Mouse (Mus musculus) hindbrain, embryonic 11.5 days (tissue): ENCODE measurements around the gene Lrrc39. TPM values are rescaled to one million over a fixed set of nuclear protein-coding genes. Genes with fewer than 3 reads are reported as not detected.
A peak's percentile ranks its signal among the peaks of the same experiment; 100 is the strongest.

Source experiments
- ATAC-seq: fragments of 200-750 bp; cut with Nextera tagmentation; 2 replicates; pipeline ENCODE4 v1.8.0; 2017; ENCODE audit warnings: mild to moderate bottlenecking, moderate TSS enrichment, moderate library complexity; ENCODE audit not compliant: low FRiP score
- DNase-seq: peaks from one replicate; pipeline ENCODE4 v3.0.0-alpha.2; 2015; ENCODE audit warnings: low spot score
- H3K27ac ChIP-seq: fragments of 300-500 bp; sonication (generic); 2 replicates; pipeline ENCODE4 v1.5.1; 2014; ENCODE audit warnings: mild to moderate bottlenecking, low read depth, low read length
- H3K27me3 ChIP-seq: fragments of 300-500 bp; sonication (generic); 2 replicates; pipeline ENCODE4 v1.6.1; 2014; ENCODE audit warnings: mild to moderate bottlenecking, low read length, moderate library complexity, mixed read lengths; ENCODE audit not compliant: control insufficient read depth, insufficient read depth
- H3K36me3 ChIP-seq: fragments of 300-500 bp; sonication (generic); 2 replicates; pipeline ENCODE4 v1.6.1; 2014; ENCODE audit warnings: mild to moderate bottlenecking, low read length, moderate library complexity, mixed read lengths; ENCODE audit not compliant: control insufficient read depth, insufficient read depth
- H3K4me1 ChIP-seq: fragments of 300-500 bp; sonication (generic); replicated peaks from 2 replicates; pipeline ENCODE4 v1.6.1; 2014; ENCODE audit warnings: low read length, mixed read lengths; ENCODE audit not compliant: control insufficient read depth, insufficient read depth
- H3K4me2 ChIP-seq: fragments of 300-500 bp; sonication (generic); replicated peaks from 2 replicates; pipeline ENCODE4 v1.6.1; 2014; ENCODE audit warnings: mild to moderate bottlenecking, low read depth, low read length
- H3K4me3 ChIP-seq: fragments of 300-500 bp; sonication (generic); 2 replicates; pipeline ENCODE4 v1.5.1; 2014; ENCODE audit warnings: low read depth, low read length
- H3K9ac ChIP-seq: fragments of 300-500 bp; sonication (generic); 2 replicates; pipeline ENCODE4 v1.6.1; 2014; ENCODE audit warnings: low read depth, low read length
- H3K9me3 ChIP-seq: fragments of 300-500 bp; sonication (generic); 2 replicates; pipeline ENCODE4 v1.6.1; 2016; ENCODE audit warnings: low read length; ENCODE audit not compliant: control insufficient read depth
- WGBS: fragments of 180-500 bp; shearing (Covaris S2); extraction: QIAGEN DNeasy Blood & Tissue Kit; methylation state at CpG from one replicate; pipeline ENCODE4 v1.1.7; 2014; 5-methylcytosine and 5-hydroxymethylcytosine counted together
- polyA plus RNA-seq: library from polyadenylated mRNA; unstranded; fragments of >200 nt; fragmentation: Nextera tagmentation; extraction: Ambion mirVana; gene quantifications from 2 replicates; pipeline ENCODE4 v1.2.1, GENCODE M21; 2014

The Lrrc39 gene
- 0.66 and 0.67 TPM in 2 replicates for polyA plus RNA-seq

DNA sequence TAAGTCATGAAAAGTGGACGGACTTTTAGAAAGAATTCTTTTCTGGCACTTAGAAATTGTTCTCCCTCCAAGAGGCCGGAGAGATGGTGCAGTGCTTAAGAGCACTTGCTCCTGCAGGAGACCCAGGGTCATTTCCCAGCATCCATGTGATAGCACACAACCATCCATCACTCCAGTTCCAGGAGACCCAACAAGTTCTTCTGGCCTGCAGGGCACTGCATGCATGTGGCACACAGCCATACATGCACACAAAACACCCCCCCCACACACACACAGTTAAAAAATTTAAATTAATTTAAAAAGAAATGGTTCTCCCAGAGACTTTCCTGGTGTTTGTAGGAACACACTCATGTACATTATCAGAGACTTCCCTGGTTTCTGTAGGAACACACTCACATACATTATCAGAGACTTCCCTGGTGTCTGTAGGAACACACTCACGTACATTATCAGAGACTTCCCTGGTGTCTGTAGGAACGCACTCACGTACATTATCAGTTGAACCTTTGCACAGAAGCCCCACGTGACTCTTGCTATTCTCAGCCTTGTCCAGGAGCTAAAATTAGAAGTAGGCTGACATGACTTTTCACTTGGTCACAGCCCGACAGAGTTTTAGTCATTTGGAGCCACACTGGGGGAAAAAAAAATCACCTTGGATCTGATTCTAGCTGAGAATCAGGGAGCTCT lies at the start of gene Lrrc39:
Lrrc39 (plus strand) TSS at position 566 of the 687 bp plus-strand sequence.
- Histone ChIP-seq H3K9ac (no peak within 1 kb of the TSS), H3K4me1 (no peaks in the 10 kb centered on the region), H3K36me3 (no peaks in the 10 kb centered on the region), H3K27ac (no peak within 1 kb of the TSS), H3K27me3 (no peaks in the 10 kb centered on the region), H3K4me3 (no peak within 1 kb of the TSS), H3K9me3 (no peaks in the 10 kb centered on the region), H3K4me2 (no peak within 1 kb of the TSS)
- 87% methylated on average over 7 of the region's 7 CpGs for WGBS
- no peak for ATAC-seq
- no peak for DNase-seq

DNA sequence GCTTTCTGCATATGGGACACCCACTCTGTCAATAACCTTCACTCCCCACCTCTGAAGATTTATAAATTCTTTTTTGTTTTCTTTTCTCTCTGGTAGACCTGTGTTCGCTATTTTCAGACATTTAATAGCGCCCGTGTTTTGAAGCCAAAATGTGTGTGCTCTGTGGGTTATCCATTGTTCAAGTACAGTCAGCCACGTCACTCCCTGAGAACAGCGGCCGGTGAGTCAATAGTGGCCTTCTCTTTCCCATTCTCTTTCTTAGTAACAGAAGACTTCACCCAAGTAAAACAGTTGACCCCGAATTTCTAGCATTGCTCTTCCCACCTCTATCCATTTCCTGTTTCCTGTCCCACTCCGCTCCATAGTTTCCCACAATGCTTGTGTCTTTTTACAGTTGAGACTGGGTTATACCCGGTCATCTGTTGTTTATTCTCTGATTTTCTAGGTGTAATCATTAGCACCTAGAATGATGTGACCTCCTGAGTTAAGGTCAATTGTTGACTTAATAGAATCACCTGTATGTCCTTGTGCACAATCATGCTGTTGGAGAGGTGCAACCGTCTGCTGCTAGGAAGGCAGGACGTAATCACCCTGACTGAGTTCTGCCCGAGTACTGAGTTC lies 42.5 kb upstream of the Lrrc39 start:
- Histone ChIP-seq H3K27ac (no peak overlapping the region), H3K4me2 (no peak overlapping the region), H3K9ac (no peak overlapping the region), H3K36me3 (no peaks in the 10 kb centered on the region), H3K27me3 (no peaks in the 10 kb centered on the region), H3K4me3 (no peak overlapping the region), H3K4me1 (no peaks in the 10 kb centered on the region), H3K9me3 (no peaks in the 10 kb centered on the region)
- ATAC-seq = no peak
- WGBS = 87% methylated on average over 12 of the region's 12 CpGs
- DNase-seq = no peak

DNA sequence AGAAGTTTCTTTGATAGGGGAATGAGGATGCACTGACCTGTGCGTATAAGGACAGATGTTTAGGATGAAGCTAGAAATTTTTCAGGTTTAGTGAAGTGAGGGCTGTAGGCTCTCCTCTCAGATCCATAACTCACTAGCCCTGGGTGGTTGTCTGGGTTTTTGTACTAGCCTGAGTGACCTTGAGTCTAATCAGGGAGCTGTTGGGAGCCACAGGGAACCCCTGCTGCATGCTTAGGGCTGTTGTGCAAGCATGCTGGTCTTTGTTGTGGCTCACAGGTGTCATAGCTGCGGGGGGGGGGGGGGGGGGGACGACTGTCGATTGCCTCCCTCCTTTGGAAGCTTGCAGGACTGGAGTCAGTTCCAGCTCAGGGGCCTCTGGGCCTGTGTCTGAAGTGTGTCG lies 33.0 kb upstream of the Lrrc39 start:
- H3K9ac ChIP-seq = no peak overlapping the region
- ATAC-seq = no peak
- 81% methylated on average over 3 of the region's 5 CpGs for WGBS

DNA sequence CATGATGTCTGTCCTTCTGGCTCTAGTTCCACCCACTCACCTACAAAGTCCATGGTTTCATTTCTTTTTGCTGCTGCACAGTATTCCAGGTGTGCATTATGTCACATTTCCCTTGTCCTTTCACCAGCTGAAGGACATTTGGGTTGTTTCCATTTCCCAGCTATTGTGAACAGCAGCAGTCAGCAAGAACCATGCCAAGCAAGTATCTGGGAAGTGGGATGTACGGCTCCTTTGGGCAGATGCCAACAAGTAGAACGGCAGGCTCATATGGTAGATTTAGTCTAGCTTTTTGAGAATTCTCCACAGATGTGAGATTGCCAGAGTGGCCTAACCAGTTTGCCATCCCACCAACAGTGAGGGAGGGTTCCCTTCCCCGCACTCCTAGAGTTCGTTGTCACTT lies 31.9 kb upstream of the Lrrc39 start:
- Histone ChIP-seq H3K4me3 (no peak overlapping the region), H3K4me2 (no peak overlapping the region), H3K4me1 (no peaks in the 10 kb centered on the region), H3K27me3 (no peaks in the 10 kb centered on the region), H3K36me3 (no peaks in the 10 kb centered on the region), H3K9ac (no peak overlapping the region), H3K27ac (no peak overlapping the region), H3K9me3 (no peaks in the 10 kb centered on the region)
- no peak for DNase-seq
- WGBS = 96% methylated on average over 4 of the region's 4 CpGs
- no peak for ATAC-seq

More for the DNA sequence above, 33.0 kb upstream of the Lrrc39 start:
- Histone ChIP-seq H3K27me3 (no peaks in the 10 kb centered on the region), H3K36me3 (no peaks in the 10 kb centered on the region), H3K27ac (no peak overlapping the region), H3K4me3 (no peak overlapping the region), H3K9me3 (no peaks in the 10 kb centered on the region), H3K4me2 (no peak overlapping the region), H3K4me1 (no peaks in the 10 kb centered on the region)
- no peak for DNase-seq

DNA sequence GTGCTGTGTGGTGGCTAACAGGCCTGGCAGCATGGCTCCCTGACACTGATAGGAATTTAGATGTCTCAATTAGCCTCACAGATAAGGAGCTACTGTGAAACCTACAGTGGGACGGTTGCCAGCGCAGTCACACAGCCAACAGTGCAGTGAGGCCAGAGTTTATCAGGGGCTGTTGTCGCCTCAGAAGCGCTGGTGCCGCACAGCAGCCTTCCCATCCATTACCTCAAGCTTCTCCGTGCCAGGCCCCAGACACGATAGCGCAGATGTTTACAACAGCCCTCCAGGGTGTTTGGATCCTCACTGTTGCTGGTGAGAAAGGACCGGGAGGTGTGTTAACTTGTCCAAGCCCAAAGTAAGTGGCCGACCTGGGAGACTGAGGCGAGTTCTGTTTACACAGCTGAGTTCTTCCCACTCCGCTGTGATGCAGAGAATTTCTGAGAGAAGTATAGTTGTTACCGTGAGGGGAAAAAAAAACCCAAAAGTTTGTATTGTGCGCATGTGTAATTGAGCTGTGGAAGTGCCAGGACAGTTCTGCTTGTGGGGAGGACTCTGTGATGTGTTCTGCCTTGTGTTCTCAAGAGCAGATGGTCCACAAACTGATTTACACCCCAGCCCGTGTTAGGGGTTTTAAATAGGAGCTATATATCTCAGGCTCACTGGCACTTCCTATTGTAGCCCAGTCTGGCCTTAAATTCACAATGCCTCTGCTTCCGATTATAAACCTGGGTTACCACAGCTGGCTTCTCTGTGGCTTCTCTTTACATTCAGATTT lies 26.2 kb upstream of the Lrrc39 start:
- H3K9me3 ChIP-seq = no peaks in the 10 kb centered on the region
- no peaks in the 10 kb centered on the region for H3K4me1 ChIP-seq
- no peaks in the 10 kb centered on the region for H3K27me3 ChIP-seq
- H3K27ac ChIP-seq = 0 out of 2 replicates have a peak overlapping the region, but pooled peaks have one; percentile 13
- no peak overlapping the region for H3K9ac ChIP-seq
- 61% methylated on average over 16 of the region's 16 CpGs for WGBS
- peak; percentile 70 for ATAC-seq
- no peaks in the 10 kb centered on the region for H3K36me3 ChIP-seq
- H3K4me2 ChIP-seq = no peak overlapping the region
- H3K4me3 ChIP-seq = no peak overlapping the region
- no peak for DNase-seq

DNA sequence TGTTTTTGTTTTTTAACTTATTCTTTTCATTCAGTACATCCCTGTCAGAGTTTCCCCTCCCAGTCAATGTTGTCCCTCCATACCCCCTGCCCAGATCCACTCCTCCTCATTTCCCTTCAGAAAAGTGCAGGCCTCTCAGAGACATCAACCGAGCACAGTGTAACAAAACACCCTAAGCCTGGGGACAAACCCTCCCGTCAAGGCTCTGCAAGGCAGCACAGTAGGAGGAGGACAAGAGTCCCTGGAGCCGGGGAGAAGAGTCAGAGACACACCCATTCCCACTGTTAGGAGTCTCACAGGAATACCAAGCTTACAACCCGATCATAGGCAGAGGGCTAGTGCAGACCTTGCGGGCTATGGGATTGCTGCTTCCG lies 25.6 kb upstream of the Lrrc39 start:
- H3K9ac ChIP-seq = no peak overlapping the region
- DNase-seq = no peak
- H3K36me3 ChIP-seq = no peaks in the 10 kb centered on the region
- H3K9me3 ChIP-seq = no peaks in the 10 kb centered on the region
- no peaks in the 10 kb centered on the region for H3K4me1 ChIP-seq
- no peak overlapping the region for H3K4me3 ChIP-seq
- no peak overlapping the region for H3K4me2 ChIP-seq
- 0 out of 2 replicates have a peak overlapping the region, but pooled peaks have one; percentile 13 for H3K27ac ChIP-seq
- no peaks in the 10 kb centered on the region for H3K27me3 ChIP-seq
- peak; percentile 57 for ATAC-seq
- 38% methylated on average over 6 of the region's 6 CpGs for WGBS

DNA sequence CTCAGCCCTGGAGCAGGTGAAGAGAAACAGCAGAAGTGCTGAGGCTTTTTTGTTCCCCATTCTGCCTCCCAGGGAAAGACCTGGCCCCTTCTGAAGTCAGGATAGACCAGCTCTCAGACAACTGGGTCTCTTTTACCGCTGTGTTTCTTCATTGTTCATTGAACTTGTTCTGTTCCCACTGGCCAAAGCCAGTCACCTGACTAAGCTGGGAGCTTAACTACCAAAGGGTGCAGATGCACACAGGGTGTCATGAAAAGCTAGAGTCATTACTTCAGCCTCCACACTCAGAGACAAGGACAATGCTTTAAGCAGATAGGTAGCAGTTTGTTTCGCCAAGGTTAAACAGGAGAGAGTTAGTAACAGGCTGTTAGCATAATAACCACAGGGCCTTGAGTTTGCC lies 20.7 kb upstream of the Lrrc39 start:
- no peak overlapping the region for H3K27ac ChIP-seq
- ATAC-seq = no peak
- H3K4me1 ChIP-seq = no peaks in the 10 kb centered on the region

DNA sequence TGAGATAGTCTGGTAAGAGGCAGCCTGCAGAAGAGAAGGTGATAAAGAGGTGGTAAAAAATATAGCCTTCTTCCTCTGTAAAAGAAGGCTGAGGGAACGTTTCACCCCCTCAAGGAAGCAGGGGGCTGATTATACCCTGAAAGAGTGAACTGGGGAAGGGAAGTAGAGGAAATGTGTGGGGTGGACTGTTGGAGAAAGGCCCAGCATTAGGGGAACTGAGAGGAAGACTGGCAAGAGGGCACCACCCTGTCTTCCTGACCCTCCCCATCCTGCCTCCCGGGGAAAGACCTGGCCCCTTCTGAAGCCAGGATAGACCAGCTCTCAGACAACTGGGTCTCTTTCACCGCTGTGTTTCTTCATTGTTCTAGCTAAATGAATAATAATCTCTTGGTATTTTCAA lies 20.2 kb upstream of the Lrrc39 start:
- DNase-seq (no peak), ATAC-seq (no peak)
- H3K4me3 ChIP-seq = no peak overlapping the region
- H3K4me1 ChIP-seq = no peaks in the 10 kb centered on the region
- no peaks in the 10 kb centered on the region for H3K9me3 ChIP-seq
- H3K4me2 ChIP-seq = no peak overlapping the region
- H3K27ac ChIP-seq = no peak overlapping the region
- 76% methylated on average over 3 of the region's 3 CpGs for WGBS
- H3K36me3 ChIP-seq = no peaks in the 10 kb centered on the region
- no peaks in the 10 kb centered on the region for H3K27me3 ChIP-seq
- no peak overlapping the region for H3K9ac ChIP-seq

More for the DNA sequence above, 20.7 kb upstream of the Lrrc39 start:
- Histone ChIP-seq H3K9me3 (no peaks in the 10 kb centered on the region), H3K27me3 (no peaks in the 10 kb centered on the region), H3K9ac (no peak overlapping the region), H3K4me2 (no peak overlapping the region), H3K36me3 (no peaks in the 10 kb centered on the region), H3K4me3 (no peak overlapping the region)
- WGBS = 91% methylated on average over 2 of the region's 2 CpGs
- DNase-seq = no peak
